Comparison of ENCODE assay signal across 8 mouse cellular contexts in genomic region chr11:96829813-96830538, GRCm38 (mm10). TPM values are rescaled to one million over a fixed set of nuclear protein-coding genes. Genes with fewer than 3 reads are reported as not detected.
DNase-seq lines count a peak whose midpoint lies in the region; ATAC-seq and TF ChIP-seq lines count a peak whose summit lies in the region.

Nfe2l1 (minus strand) TSS chr11:96829968.

- DNase-seq in gastrocnemius, adult 8-10 months (ENCODE audit: low spot score in 2 of 2) = peak; percentile 99
- DNase-seq in hindlimb bud, embryonic 11.5 days (ENCODE audit: extremely low spot score, low read depth, low spot score) = peak; percentile 99
- DNase-seq in left cerebral cortex, adult 8-10 months (ENCODE audit: low spot score in 2 of 2) = peak; percentile 95 to 100
- peak; percentile 99 to 100 for DNase-seq in right cerebral cortex, postnatal 10 days (ENCODE audit: low spot score in 2 of 2)
- peak; percentile 87 for DNase-seq in urinary bladder, postnatal 25 days (ENCODE audit: low spot score)

- no peaks in the 10 kb centered on the region for H3K9me3 ChIP-seq in megakaryocyte, embryonic 14.5 days

- peak within 1 kb of the TSS; percentile 68 for H3K4me3 ChIP-seq in cortical plate, adult 2 months (ENCODE audit: insufficient read depth, low read length)
- H3K4me3 ChIP-seq in megakaryocyte, embryonic 14.5 days (replicated peaks) = peak within 1 kb of the TSS; percentile 94

- peak; percentile 64 for TF ChIP-seq POLR2A in cortical plate, adult 2 months (IDR thresholded peaks at IDR 0.05; ENCODE audit: extremely low read depth, insufficient read depth, low read length)

- peaks cover 3% of the 10 kb centered on the region for H3K27me3 ChIP-seq in megakaryocyte, embryonic 14.5 days (replicated peaks)

- ATAC-seq in activated CD4-positive, CD25-positive, alpha-beta regulatory T cell, adult 4 months = peak; percentile 98

- TF ChIP-seq CTCF in cortical plate, adult 2 months (IDR thresholded peaks at IDR 0.05; ENCODE audit: extremely low read depth, insufficient read depth, low read length) = no peak

- H3K36me3 ChIP-seq in megakaryocyte, embryonic 14.5 days (replicated peaks; ENCODE audit: low read length) = peaks cover 33% of the 10 kb centered on the region

- peak within 1 kb of the TSS; percentile 87 for H3K27ac ChIP-seq in cortical plate, adult 2 months (ENCODE audit: insufficient read depth, low read length)

- H3K4me1 ChIP-seq in cortical plate, adult 2 months (ENCODE audit: control insufficient read depth, insufficient read depth, low read length) = peaks cover 8% of the 10 kb centered on the region
- H3K4me1 ChIP-seq in megakaryocyte, embryonic 14.5 days = peaks cover 55% of the 10 kb centered on the region

RNA-seq across cellular contexts. Expression of gene Nfe2l1, which starts in this region (rescaled TPM):
- polyA plus RNA-seq in activated CD4-positive, CD25-positive, alpha-beta regulatory T cell, adult 4 months (2017; shearing (Covaris generic)) = 10 to 100 TPM; 19.7 to 22.1 TPM
- 202 and 207 TPM in 2 replicates for polyA plus RNA-seq in cortical plate, adult 2 months (2012; rRNA removed)
- total RNA-seq in gastrocnemius, adult 8-10 months (2022) = 100 to 1,000 TPM; 479 to 603 (median 495) TPM
- 100 to 1,000 TPM; 301 to 348 (median 321) TPM for total RNA-seq in left cerebral cortex, adult 8-10 months (2022)
- polyA plus RNA-seq in megakaryocyte, embryonic 14.5 days (2012; ENCODE audit: insufficient read depth, low replicate concordance) = 28.9 and 34.9 TPM in 2 replicates

Comparison
In these comparisons a context has a peak if more than half of its experiments do, and no peak if none do; other contexts are left out.
1. Peak in every context shown above with its lines: DNase-seq, ATAC-seq, H3K4me3 ChIP-seq and H3K27ac ChIP-seq.